Mouse (Mus musculus) retina, embryonic 14.5 days (tissue): ENCODE results near the gene Asic4.

Experiments used
- DNase-seq: peaks from one replicate; pipeline ENCODE4 v3.0.0-alpha.2; 2015; ENCODE audit warnings: low spot score

The Asic4 gene

GRCm38 (mm10) chr1:75467215-75467927 lies 17.1 kb downstream of the Asic4 start:
- peak; percentile 90 for DNase-seq

- DNase-seq = no peak
Observed at GRCm38 (mm10) chr1:75469287-75469825, 19.1 kb downstream of the Asic4 start.

- no peak for DNase-seq
Observed at GRCm38 (mm10) chr1:75476441-75476840, 26.2 kb downstream of the Asic4 start.

GRCm38 (mm10) chr1:75477264-75477965 lies 27.2 kb downstream of the Asic4 start:
- DNase-seq = peak; percentile 92

GRCm38 (mm10) chr1:75477966-75478290 lies 27.7 kb downstream of the Asic4 start:
- DNase-seq = no peak

GRCm38 (mm10) chr1:75478497-75478896 lies 28.3 kb downstream of the Asic4 start:
- DNase-seq = no peak

GRCm38 (mm10) chr1:75478916-75479634 lies 28.8 kb downstream of the Asic4 start, which contains the start of the genes Chpf and Tmem198:
Gene Chpf (minus strand): TSS chr1:75479307.
Gene Tmem198 (plus strand): TSS chr1:75479532.
- peak; percentile 98 for DNase-seq

- DNase-seq = no peak
Observed at GRCm38 (mm10) chr1:75479635-75479989, 29.4 kb downstream of the Asic4 start.

- no peak for DNase-seq
Observed at GRCm38 (mm10) chr1:75480036-75480435, 29.8 kb downstream of the Asic4 start.

GRCm38 (mm10) chr1:75480735-75481134 lies 30.5 kb downstream of the Asic4 start:
- no peak for DNase-seq

GRCm38 (mm10) chr1:75486561-75486960 lies 36.3 kb downstream of the Asic4 start:
- no peak for DNase-seq

GRCm38 (mm10) chr1:75487040-75487404 lies 36.8 kb downstream of the Asic4 start:
- DNase-seq = no peak

GRCm38 (mm10) chr1:75487405-75488161 lies 37.3 kb downstream of the Asic4 start:
- DNase-seq = peak; percentile 80

GRCm38 (mm10) chr1:75490785-75491551 lies 40.7 kb downstream of the Asic4 start:
- DNase-seq = no peak

- no peak for DNase-seq
Observed at GRCm38 (mm10) chr1:75492579-75493170, 42.4 kb downstream of the Asic4 start.

GRCm38 (mm10) chr1:75494878-75495548 lies 44.8 kb downstream of the Asic4 start:
- DNase-seq = peak; percentile 81

- no peak for DNase-seq
Observed at GRCm38 (mm10) chr1:75498897-75499296, 48.7 kb downstream of the Asic4 start.

GRCm38 (mm10) chr1:75499441-75499840 lies 49.2 kb downstream of the Asic4 start:
- DNase-seq = no peak

- no peak for DNase-seq
Observed at GRCm38 (mm10) chr1:75501905-75502304, 51.7 kb downstream of the Asic4 start.

GRCm38 (mm10) chr1:75502945-75503650 lies 52.9 kb downstream of the Asic4 start:
- no peak for DNase-seq
